Mouse (Mus musculus) embryonic stem cell, embryonic (primary cell): ENCODE measurements around the gene Prdm2.

Experiments
- CTCF ChIA-PET, 4 experiments: fragments of 300-600 bp in 2 of 4; fragments of 350-600 bp in 2 of 4; sonication (Branson Sonifier 250); formaldehyde crosslinking; loops; one replicate each; lab custom pipeline; 2022; ENCODE audit warnings: inconsistent platforms in 2 of 4; lab: Charles Lee
- POLR2A ChIA-PET, 4 experiments: fragments of 300-600 bp in 2 of 4; fragments of 350-600 bp in 2 of 4; sonication (Branson Sonifier 250); formaldehyde crosslinking; loops; one replicate each; lab custom pipeline; 2022; ENCODE audit warnings: antibody characterized with exemption in 4 of 4, inconsistent platforms in 1 of 4; lab: Charles Lee

The Prdm2 gene

DNA sequence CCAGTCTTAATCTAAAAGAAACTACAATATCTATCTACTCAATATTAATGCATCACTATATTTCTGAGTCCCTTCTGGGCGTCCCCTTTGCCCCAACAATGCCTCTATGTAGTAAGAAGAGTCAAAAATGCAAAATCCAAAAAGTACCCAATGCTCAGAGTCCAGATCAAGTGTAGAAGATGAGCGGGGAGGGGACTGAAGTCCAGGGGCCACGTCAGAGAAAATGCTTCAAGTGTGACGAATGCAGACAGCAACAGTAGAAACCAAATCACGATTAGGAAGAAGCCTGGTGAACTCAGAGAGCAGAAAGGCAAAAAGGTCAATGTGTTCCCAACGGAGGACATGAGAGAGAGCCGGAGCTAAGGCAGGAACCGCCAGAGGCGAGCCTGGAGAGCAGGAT is 27.3 kb downstream of the Prdm2 start:
- ChIA-PET CTCF (no interaction called here), POLR2A (interaction anchor here in 1 of 4 experiments (1.2 kb wide), 1 partner anchor 23 kb away, joined by 3 read pairs; no protein-coding TSS in a partner anchor)

GRCm38 (mm10) chr4:143183141-143183540 is 29.7 kb downstream of the Prdm2 start:
- POLR2A ChIA-PET = interaction anchor here in 3 of 4 experiments (0.7 to 1.9 kb wide), 4 partner anchors 21 to 30 kb away, joined by 4 to 9 read pairs (median 6); partner anchors contain the start of gene Prdm2 (in 2 of the 3)
- CTCF ChIA-PET = interaction anchor here in 1 of 4 experiments (0.6 kb wide), 1 partner anchor 19 kb away, joined by 3 read pairs; no protein-coding TSS in a partner anchor

- CTCF ChIA-PET = no interaction called here
- POLR2A ChIA-PET = interaction anchor here in 3 of 4 experiments (0.6 to 1.8 kb wide), 5 partner anchors 11 to 63 kb away, joined by 3 to 7 read pairs (median 3); no protein-coding TSS in a partner anchor
Observed at GRCm38 (mm10) chr4:143180731-143181130, 32.1 kb downstream of the Prdm2 start.

DNA sequence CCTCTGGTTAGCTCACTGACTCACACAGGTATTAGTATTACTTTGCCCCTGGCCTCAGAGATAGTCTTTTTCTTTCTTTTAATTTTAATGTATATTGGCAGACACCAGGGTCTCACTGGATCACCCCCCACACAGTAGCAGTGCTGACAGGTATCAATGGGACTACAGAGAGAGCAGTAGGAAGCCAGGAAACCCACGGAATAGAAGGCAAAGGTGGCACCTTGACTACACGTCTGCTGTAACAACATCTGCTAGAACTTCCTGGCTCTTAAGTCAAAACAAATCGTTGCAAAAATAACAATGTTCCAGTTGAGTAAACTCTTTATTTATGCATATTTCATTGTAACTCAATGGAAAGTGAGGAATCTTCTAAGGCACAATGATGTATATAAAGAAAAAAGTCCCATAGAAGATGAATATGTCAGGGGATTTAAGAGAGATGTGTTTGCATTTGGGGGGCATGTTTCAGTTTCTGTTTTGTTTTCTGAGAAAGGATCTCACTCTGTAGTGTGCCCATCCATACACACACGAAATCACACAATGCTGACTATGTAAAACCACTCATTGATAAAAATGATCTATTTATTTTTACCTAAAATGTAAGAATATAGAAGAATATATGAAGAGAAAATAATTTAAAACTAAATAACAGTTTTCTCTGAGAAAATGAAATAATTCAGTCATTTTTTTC is 41.0 kb downstream of the Prdm2 start:
- ChIA-PET CTCF (interaction anchor here in 3 of 4 experiments (0.5 to 0.6 kb wide), 3 partner anchors 40 to 805 kb away, joined by 4 to 7 read pairs (median 4); no protein-coding TSS in a partner anchor), POLR2A (interaction anchor here in 1 of 4 experiments (1.0 kb wide), 1 partner anchor 10 kb away, joined by 9 read pairs; no protein-coding TSS in a partner anchor)

- ChIA-PET CTCF (interaction anchor here in 1 of 4 experiments (0.7 kb wide), 1 partner anchor 256 kb away, joined by 3 read pairs; no protein-coding TSS in a partner anchor), POLR2A (interaction anchor here in 2 of 4 experiments (0.9 to 1.4 kb wide), 2 partner anchors 11 to 18 kb away, joined by 3 read pairs; no protein-coding TSS in a partner anchor)
Observed at GRCm38 (mm10) chr4:143170290-143170689, 42.5 kb downstream of the Prdm2 start.

DNA sequence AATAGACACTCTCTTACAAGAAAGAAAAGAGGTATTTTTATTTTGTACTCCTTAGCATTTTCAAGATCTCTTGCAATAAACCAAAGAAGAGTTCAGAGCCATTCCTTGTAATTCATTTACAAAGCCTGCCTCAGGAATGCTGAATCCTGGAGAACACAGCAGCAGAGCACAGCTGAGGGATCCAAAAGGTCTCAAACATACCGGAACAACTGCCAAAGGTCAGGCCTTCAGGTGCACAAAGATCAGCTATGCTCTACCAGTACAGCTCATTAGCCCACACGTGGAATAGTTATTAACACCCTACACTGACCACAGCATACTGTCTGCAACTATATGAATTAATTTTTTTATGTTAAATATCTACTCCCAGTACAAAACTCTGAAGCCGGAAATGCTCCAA is 44.7 kb downstream of the Prdm2 start:
- POLR2A ChIA-PET = interaction anchor here in 1 of 4 experiments (0.6 to 1.0 kb wide), 2 partner anchors 9 to 10 kb away, joined by 3 read pairs; no protein-coding TSS in a partner anchor

GRCm38 (mm10) chr4:143161619-143162479 is 50.9 kb downstream of the Prdm2 start:
- ChIA-PET CTCF (interaction anchor here in 3 of 4 experiments (0.6 to 1.7 kb wide), 5 partner anchors 9 to 135 kb away, joined by 3 to 5 read pairs (median 4); no protein-coding TSS in a partner anchor), POLR2A (interaction anchor here (0.6 to 3.7 kb wide), 102 partner anchors 9 to 1368 kb away, joined by 3 to 41 read pairs (median 4); partner anchors contain the start of genes Prdm2 (in 3 of the 4), Casp9 (in 1 of the 4), Lrrc38 (in 1 of the 4) and Pdpn (in 1 of the 4))

More for the DNA sequence above, 44.7 kb downstream of the Prdm2 start:
- CTCF ChIA-PET = no interaction called here

GRCm38 (mm10) chr4:143160826-143161225 is 52.0 kb downstream of the Prdm2 start:
- POLR2A ChIA-PET = interaction anchor here (0.8 to 3.7 kb wide), 30 partner anchors 8 to 1108 kb away, joined by 3 to 41 read pairs (median 10); partner anchors contain the start of genes Pdpn (in 1 of the 4) and Prdm2 (in 1 of the 4)
- CTCF ChIA-PET = no interaction called here

- ChIA-PET POLR2A (interaction anchor here in 2 of 4 experiments (0.9 to 2.8 kb wide), 6 partner anchors 9 to 157 kb away, joined by 3 to 17 read pairs (median 3); no protein-coding TSS in a partner anchor), CTCF (interaction anchor here in 1 of 4 experiments (0.5 kb wide), 1 partner anchor 99 kb away, joined by 7 read pairs; no protein-coding TSS in a partner anchor)
Observed at GRCm38 (mm10) chr4:143159336-143159735, 53.5 kb downstream of the Prdm2 start.

- CTCF ChIA-PET = interaction anchor here in 1 of 4 experiments (0.6 to 0.7 kb wide), 2 partner anchors 80 to 123 kb away, joined by 4 read pairs; no protein-coding TSS in a partner anchor
Observed at GRCm38 (mm10) chr4:143155871-143156270, 56.9 kb downstream of the Prdm2 start.

DNA sequence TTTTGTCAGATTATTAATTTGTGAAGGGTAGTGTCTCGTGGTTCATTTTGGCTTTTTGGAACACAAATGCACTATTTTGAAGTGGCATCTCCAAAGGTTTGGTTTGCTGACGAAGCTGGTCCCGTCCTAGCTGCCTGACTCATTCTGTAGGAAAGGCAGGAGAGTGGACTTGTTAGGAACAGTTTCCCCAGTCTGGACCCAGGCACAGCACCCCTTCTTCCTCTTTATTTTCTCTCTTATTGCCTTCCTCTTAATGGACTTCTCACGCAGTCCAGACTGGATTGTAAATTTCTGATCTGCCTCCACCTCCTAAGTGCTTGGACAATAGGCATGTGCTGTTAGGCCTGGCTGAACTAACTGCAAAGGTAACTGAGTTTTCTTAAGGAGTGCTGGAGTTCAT is 57.8 kb downstream of the Prdm2 start:
- POLR2A ChIA-PET = interaction anchor here in 2 of 4 experiments (0.8 to 1.7 kb wide), 4 partner anchors 8 to 151 kb away, joined by 3 to 6 read pairs (median 3); no protein-coding TSS in a partner anchor
- CTCF ChIA-PET = no interaction called here

More at GRCm38 (mm10) chr4:143155871-143156270, 56.9 kb downstream of the Prdm2 start:
- POLR2A ChIA-PET = interaction anchor here in 2 of 4 experiments (0.8 to 1.7 kb wide), 4 partner anchors 9 to 35 kb away, joined by 3 to 6 read pairs (median 3); no protein-coding TSS in a partner anchor

- ChIA-PET POLR2A (interaction anchor here in 1 of 4 experiments (1.1 to 2.3 kb wide), 2 partner anchors 7 to 152 kb away, joined by 3 to 25 read pairs; no protein-coding TSS in a partner anchor), CTCF (no interaction called here)
Observed at GRCm38 (mm10) chr4:143154571-143154970, 58.2 kb downstream of the Prdm2 start.

- POLR2A ChIA-PET = interaction anchor here (0.7 to 2.3 kb wide), 9 partner anchors 9 to 202 kb away, joined by 3 to 25 read pairs (median 3); no protein-coding TSS in a partner anchor
- CTCF ChIA-PET = interaction anchor here in 2 of 4 experiments (0.5 to 1.3 kb wide), 2 partner anchors 10 to 121 kb away, joined by 3 read pairs; no protein-coding TSS in a partner anchor
Observed at GRCm38 (mm10) chr4:143152634-143153033, 60.2 kb downstream of the Prdm2 start.

DNA sequence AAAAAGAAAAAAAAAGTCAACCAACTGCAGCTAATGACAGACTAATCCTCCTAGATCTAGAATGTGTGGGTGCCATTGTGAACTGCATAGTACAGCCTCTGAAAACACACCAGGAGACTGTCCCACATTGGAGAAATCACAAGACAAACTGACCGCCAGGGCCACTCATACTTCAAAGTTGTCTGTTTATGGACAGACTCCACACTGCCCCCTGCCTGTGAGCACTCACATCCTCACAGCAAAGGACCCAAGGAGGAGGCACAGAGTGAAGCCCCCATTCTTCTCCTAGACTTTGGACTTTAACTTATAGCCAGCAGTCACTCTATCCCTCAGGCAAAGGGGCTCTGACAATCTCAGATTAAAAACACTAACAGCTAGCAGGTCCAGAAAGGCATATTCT is 61.5 kb downstream of the Prdm2 start:
- CTCF ChIA-PET = no interaction called here
- POLR2A ChIA-PET = interaction anchor here in 2 of 4 experiments (1.1 to 2.6 kb wide), 3 partner anchors 8 to 10 kb away, joined by 3 to 11 read pairs (median 9); no protein-coding TSS in a partner anchor

DNA sequence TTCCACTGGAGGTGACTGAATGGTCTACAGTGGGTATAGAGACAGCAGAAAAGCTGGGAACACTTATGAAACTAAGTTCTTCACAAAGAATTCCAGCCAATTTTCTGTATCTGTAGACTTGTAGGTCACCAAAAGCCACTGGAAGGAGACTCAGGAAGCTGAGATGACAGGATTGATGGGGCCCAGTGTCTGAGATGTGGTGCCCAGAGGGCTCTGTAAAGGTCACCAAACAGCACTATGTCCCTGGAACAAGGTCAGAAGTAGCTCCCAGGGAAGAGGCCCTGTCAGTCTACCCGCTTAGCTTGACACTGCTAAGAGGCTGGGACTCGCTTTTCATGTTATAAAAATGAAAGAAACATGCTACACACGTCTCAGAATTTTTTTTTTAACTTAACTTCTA is 65.1 kb downstream of the Prdm2 start:
- CTCF ChIA-PET = interaction anchor here in 3 of 4 experiments (0.6 to 1.5 kb wide), 4 partner anchors 19 to 217 kb away, joined by 3 to 4 read pairs (median 3); no protein-coding TSS in a partner anchor
- POLR2A ChIA-PET = interaction anchor here in 3 of 4 experiments (0.7 to 7.4 kb wide), 12 partner anchors 8 to 91 kb away, joined by 3 to 41 read pairs (median 4); no protein-coding TSS in a partner anchor

- POLR2A ChIA-PET = interaction anchor here in 2 of 4 experiments (1.3 to 7.4 kb wide), 7 partner anchors 8 to 18 kb away, joined by 3 to 41 read pairs (median 3); no protein-coding TSS in a partner anchor
- CTCF ChIA-PET = no interaction called here
Observed at GRCm38 (mm10) chr4:143143615-143144014, 69.2 kb downstream of the Prdm2 start.
